Mouse (Mus musculus): ENCODE results near the gene Spaca3.

DNA sequence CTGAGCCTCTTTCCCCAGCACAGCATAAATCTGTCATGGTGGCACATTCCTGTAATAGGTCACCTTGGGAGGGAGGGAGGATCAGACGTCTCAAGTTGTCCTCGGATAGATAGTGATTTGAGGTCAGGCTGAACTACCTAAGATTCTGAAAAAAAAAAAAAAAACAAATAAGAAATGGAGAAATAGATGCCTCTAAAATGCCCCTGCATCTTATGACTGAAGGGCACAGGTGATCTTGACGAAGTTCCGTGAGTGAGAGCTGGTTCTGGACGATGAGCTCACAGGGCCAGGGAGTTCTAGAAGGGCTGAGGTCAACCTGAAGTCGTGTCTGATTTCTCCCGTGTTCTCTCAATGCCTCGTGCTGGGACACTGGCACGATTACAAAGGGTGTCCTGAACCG lies at the start of gene Spaca3:
- TF ChIP-seq CTCF (IDR thresholded peaks at IDR 0.05; ENCODE audit: low read depth, low read length) (no peak), POLR2A (IDR thresholded peaks at IDR 0.05; ENCODE audit: extremely low read depth, insufficient read depth, low read length) (no peak)

All from liver, adult 2 months (tissue).